Mouse (Mus musculus) kidney, embryonic 16.5 days (tissue): ENCODE measurements around the gene Smoc1. TPM values are rescaled to one million over a fixed set of nuclear protein-coding genes. Genes with fewer than 3 reads are reported as not detected.
A peak's percentile ranks its signal among the peaks of the same experiment; 100 is the strongest.

Source experiments
- ATAC-seq: fragments of 200-750 bp; cut with Nextera tagmentation; 2 replicates; pipeline ENCODE4 v1.8.0; 2017; ENCODE audit warnings: moderate TSS enrichment; ENCODE audit not compliant: low FRiP score, low TSS enrichment
- H3K27ac ChIP-seq: fragments of 300-500 bp; sonication (generic); 2 replicates; pipeline ENCODE4 v1.5.1; 2014; ENCODE audit warnings: low read length
- H3K27me3 ChIP-seq: fragments of 300-500 bp; sonication (generic); 2 replicates; pipeline ENCODE4 v1.6.1; 2014; ENCODE audit warnings: low read length, control low read depth, mixed read lengths; ENCODE audit not compliant: insufficient read depth
- H3K36me3 ChIP-seq: fragments of 300-500 bp; sonication (generic); 2 replicates; pipeline ENCODE4 v1.6.1; 2014; ENCODE audit warnings: low read length, control low read depth, mixed read lengths; ENCODE audit not compliant: insufficient read depth
- H3K4me1 ChIP-seq: fragments of 300-500 bp; sonication (generic); 2 replicates; pipeline ENCODE4 v1.6.1; 2014; ENCODE audit warnings: low read length, control low read depth, mixed read lengths; ENCODE audit not compliant: insufficient read depth
- H3K4me2 ChIP-seq: fragments of 300-500 bp; sonication (generic); replicated peaks from 2 replicates; pipeline ENCODE4 v1.6.1; 2014; ENCODE audit warnings: low read depth, low read length
- H3K4me3 ChIP-seq: fragments of 300-500 bp; sonication (generic); 2 replicates; pipeline ENCODE4 v1.5.1; 2014; ENCODE audit warnings: mild to moderate bottlenecking, low read length
- H3K9ac ChIP-seq: fragments of 300-500 bp; sonication (generic); replicated peaks from 2 replicates; pipeline ENCODE4 v1.6.1; 2014; ENCODE audit warnings: low read length
- H3K9me3 ChIP-seq: fragments of 300-500 bp; sonication (generic); 2 replicates; pipeline ENCODE4 v1.6.1; 2016; ENCODE audit warnings: low read length, control low read depth
- WGBS: fragments of 180-500 bp; shearing (Covaris S2); extraction: QIAGEN DNeasy Blood & Tissue Kit; methylation state at CpG from one replicate; pipeline ENCODE4 v1.1.7; 2014; 5-methylcytosine and 5-hydroxymethylcytosine counted together
- polyA plus RNA-seq: library from polyadenylated mRNA; unstranded; fragments of >200 nt; fragmentation: Nextera tagmentation; extraction: Ambion mirVana; gene quantifications from 2 replicates; pipeline ENCODE4 v1.2.1, GENCODE M21; 2015

The Smoc1 gene
- 1.6 and 2.1 TPM in 2 replicates for polyA plus RNA-seq

GRCm38 (mm10) chr12:81026277-81026994 lies at the start of gene Smoc1:
Gene Smoc1, plus strand, starts transcription at chr12:81026808.
- H3K9ac ChIP-seq: peak within 1 kb of the TSS; percentile 45; the same call in 1 of the 2 replicates
- no peak within 1 kb of the TSS for H3K27ac ChIP-seq
- WGBS: 6% methylated on average over 36 of the region's 42 CpGs
- H3K27me3 ChIP-seq: peaks cover 73% of the 10 kb centered on the region
- ATAC-seq: peak; percentile 86
- no peaks in the 10 kb centered on the region for H3K9me3 ChIP-seq
- H3K36me3 ChIP-seq: no peaks in the 10 kb centered on the region
- H3K4me3 ChIP-seq: peak within 1 kb of the TSS; percentile 57
- H3K4me2 ChIP-seq: peak within 1 kb of the TSS; percentile 91
- H3K4me1 ChIP-seq: peaks cover 15% of the 10 kb centered on the region

DNA sequence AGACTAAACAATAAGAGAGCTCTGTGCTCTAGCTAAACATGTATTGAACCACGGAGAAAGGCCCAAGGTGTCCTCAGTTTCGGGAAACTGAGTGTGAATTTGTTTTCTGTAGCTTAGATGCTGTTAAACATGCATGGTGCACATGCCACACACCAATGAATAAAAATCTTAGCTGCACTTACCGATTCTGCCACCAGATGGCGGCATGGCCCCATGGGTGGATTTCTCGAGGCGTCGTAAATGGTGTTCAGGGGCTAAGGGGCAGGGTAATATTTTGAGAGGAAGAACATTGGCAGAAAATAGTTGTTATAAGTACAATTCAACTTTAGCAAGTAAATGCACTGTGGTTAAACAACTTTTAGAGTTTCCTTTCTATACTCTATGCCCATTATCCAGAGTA lies 44.3 kb upstream of the Smoc1 start:
- no peak overlapping the region for H3K27ac ChIP-seq
- no peaks in the 10 kb centered on the region for H3K4me1 ChIP-seq
- no peaks in the 10 kb centered on the region; the same call in 1 of the 2 replicates for H3K27me3 ChIP-seq
- no peaks in the 10 kb centered on the region for H3K9me3 ChIP-seq
- under 1% methylated on average over 7 of the region's 7 CpGs for WGBS
- H3K4me2 ChIP-seq: no peak overlapping the region
- no peak overlapping the region for H3K4me3 ChIP-seq
- no peaks in the 10 kb centered on the region for H3K36me3 ChIP-seq
- no peak for ATAC-seq
- H3K9ac ChIP-seq: no peak overlapping the region

DNA sequence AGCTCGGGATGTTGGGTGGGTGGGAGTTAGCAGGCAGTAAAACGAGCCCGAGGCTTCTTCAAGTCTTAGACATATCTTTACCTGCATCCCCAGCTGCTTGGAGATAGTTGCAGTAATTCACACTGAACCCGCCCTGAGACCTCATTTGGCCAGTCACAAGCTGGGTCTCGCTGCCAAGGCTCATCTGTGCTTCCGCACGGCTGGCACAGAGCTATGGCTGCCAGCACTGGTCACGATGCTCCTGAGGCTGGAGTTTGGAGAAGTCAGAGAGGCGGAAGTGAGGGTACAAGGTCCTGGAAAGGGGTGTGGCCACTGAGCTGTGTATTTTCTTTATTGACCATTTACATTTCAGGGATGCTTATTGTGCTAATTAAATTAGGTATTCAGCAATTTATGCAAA lies 42.9 kb upstream of the Smoc1 start:
- Histone ChIP-seq H3K4me3 (no peak overlapping the region), H3K27ac (no peak overlapping the region), H3K9me3 (no peaks in the 10 kb centered on the region), H3K9ac (no peak overlapping the region), H3K27me3 (no peaks in the 10 kb centered on the region; the same call in 1 of the 2 replicates), H3K4me2 (no peak overlapping the region), H3K4me1 (no peaks in the 10 kb centered on the region), H3K36me3 (no peaks in the 10 kb centered on the region)
- ATAC-seq: no peak
- WGBS: 65% methylated on average over 9 of the region's 9 CpGs

- WGBS: 77% methylated on average over 4 of the region's 4 CpGs
- ATAC-seq: no peak
These were observed 40.0 kb upstream of the Smoc1 start for GRCm38 (mm10) chr12:80986628-80987027.

DNA sequence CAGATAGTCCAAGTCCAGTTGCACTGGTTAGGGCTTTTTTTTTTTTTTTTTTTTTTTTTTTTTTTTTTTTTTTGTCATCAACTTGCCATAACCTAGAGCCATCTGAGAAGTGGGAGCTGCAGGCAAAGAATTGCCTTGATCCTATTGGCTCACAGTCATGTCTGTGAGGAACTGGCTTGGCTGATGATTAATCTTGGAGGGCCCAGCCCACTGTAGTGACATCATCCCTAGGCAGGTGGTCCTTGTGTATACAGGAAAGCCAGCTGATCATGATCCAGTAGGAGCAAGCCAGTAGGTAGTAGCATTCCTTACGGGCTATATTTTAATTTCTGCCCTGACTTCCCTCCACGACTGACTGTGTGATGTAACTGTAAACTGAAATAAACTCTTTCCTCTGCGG lies 38.3 kb upstream of the Smoc1 start:
- Histone ChIP-seq H3K4me2 (no peak overlapping the region), H3K9me3 (no peaks in the 10 kb centered on the region), H3K27ac (no peak overlapping the region), H3K4me3 (no peak overlapping the region), H3K27me3 (0 out of 2 replicates have a peak, but pooled peaks cover 7% of the 10 kb centered on the region), H3K36me3 (no peaks in the 10 kb centered on the region), H3K9ac (no peak overlapping the region), H3K4me1 (no peaks in the 10 kb centered on the region)
- no peak for ATAC-seq
- WGBS: 82% methylated on average over 3 of the region's 3 CpGs

More at GRCm38 (mm10) chr12:80986628-80987027, 40.0 kb upstream of the Smoc1 start:
- H3K9me3 ChIP-seq: no peaks in the 10 kb centered on the region
- no peak overlapping the region for H3K4me3 ChIP-seq
- H3K9ac ChIP-seq: no peak overlapping the region
- no peak overlapping the region for H3K4me2 ChIP-seq
- no peaks in the 10 kb centered on the region for H3K36me3 ChIP-seq
- no peaks in the 10 kb centered on the region; the same call in 1 of the 2 replicates for H3K27me3 ChIP-seq
- H3K27ac ChIP-seq: no peak overlapping the region
- no peaks in the 10 kb centered on the region for H3K4me1 ChIP-seq

DNA sequence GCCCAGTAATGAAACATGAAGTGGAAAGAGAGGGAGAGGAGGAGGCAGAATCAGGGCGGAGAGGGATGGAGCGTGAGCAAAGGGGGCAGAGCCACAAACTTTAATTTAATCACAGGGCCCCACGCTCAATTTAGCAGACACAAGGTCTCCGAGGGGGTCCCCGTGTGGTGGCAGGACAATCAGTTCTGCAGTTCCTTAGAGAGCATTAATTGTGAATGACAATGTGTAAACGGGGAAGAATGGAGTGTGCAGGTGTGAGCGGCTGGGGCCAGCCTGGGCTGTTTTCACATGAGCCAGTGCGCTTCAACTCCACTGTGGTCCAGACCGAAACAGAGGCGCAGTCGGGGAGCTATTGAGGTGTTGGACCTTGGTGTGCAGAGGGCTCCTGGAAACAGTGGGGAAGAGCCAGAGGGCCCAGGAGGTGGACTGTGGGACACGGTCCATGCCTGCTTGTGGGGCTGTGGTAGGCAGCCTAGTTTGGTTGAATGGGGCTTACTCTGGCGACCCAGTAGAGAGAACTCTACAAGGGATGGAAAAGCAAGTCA lies 35.6 kb upstream of the Smoc1 start:
- H3K9ac ChIP-seq: no peak overlapping the region
- H3K4me1 ChIP-seq: no peaks in the 10 kb centered on the region
- H3K27me3 ChIP-seq: 0 out of 2 replicates have a peak, but pooled peaks cover 7% of the 10 kb centered on the region
- 82% methylated on average over 13 of the region's 13 CpGs for WGBS
- no peak overlapping the region for H3K27ac ChIP-seq
- peaks cover 5% of the 10 kb centered on the region; the same call in 1 of the 2 replicates for H3K9me3 ChIP-seq
- no peak overlapping the region for H3K4me2 ChIP-seq
- H3K36me3 ChIP-seq: no peaks in the 10 kb centered on the region
- no peak for ATAC-seq
- H3K4me3 ChIP-seq: no peak overlapping the region

DNA sequence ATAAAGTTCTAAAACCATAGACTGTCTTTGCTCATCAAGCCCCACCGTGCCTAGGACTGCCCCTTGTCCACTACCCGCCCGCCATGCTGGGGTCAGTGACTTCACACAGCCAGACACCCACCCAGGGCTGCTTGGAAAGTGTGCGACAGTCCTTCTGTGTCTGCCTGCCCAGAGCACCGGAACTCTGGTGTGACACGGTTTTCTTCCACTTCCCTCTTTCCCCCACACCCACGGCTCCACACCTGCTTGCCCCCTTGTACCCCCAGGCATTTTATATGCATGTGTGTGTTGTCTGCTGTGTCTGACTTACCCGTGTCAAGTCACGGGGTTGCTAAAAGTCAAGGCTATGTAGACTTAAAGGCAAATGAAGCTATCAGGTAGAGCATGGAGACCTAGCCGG lies 34.8 kb upstream of the Smoc1 start:
- no peak overlapping the region for H3K27ac ChIP-seq
- H3K4me3 ChIP-seq: no peak overlapping the region
- 84% methylated on average over 10 of the region's 10 CpGs for WGBS
- peaks cover 10% of the 10 kb centered on the region for H3K27me3 ChIP-seq
- peaks cover 6% of the 10 kb centered on the region; the same call in 1 of the 2 replicates for H3K9me3 ChIP-seq
- H3K4me2 ChIP-seq: no peak overlapping the region
- no peak overlapping the region for H3K9ac ChIP-seq
- ATAC-seq: no peak
- H3K36me3 ChIP-seq: no peaks in the 10 kb centered on the region
- no peaks in the 10 kb centered on the region for H3K4me1 ChIP-seq

DNA sequence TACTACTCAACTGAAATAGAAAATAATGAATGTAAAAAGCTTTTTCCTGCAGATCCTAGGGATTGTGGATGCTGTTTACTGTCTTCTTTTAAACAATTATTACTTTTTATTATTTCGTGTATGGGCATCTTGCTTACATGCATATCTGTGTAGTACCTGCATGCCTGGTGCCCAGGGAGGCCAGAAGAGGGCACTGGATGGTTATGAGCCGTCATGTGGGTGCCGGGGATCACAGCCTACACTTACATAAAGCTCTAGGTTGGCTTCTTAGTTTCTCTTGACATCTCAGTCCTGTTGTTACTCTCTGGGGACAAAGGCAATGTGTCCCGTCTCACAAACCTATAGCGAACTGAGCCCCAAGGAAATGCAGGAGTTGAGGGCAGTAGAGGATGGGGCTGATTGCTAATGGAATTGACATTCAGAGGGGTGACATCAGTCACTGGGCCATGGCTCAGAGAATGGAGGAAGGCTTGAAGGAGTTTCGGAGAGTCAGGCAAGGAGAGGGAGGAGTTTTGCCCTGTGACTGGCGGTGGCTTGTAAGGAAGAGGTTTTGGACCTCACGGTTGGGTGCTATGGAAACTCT lies 34.0 kb upstream of the Smoc1 start:
- Histone ChIP-seq H3K4me3 (no peak overlapping the region), H3K4me2 (no peak overlapping the region), H3K27ac (no peak overlapping the region), H3K36me3 (no peaks in the 10 kb centered on the region), H3K9ac (no peak overlapping the region), H3K4me1 (no peaks in the 10 kb centered on the region), H3K9me3 (peaks cover 6% of the 10 kb centered on the region; the same call in 1 of the 2 replicates), H3K27me3 (peaks cover 18% of the 10 kb centered on the region)
- 83% methylated on average over 8 of the region's 8 CpGs for WGBS
- no peak for ATAC-seq

DNA sequence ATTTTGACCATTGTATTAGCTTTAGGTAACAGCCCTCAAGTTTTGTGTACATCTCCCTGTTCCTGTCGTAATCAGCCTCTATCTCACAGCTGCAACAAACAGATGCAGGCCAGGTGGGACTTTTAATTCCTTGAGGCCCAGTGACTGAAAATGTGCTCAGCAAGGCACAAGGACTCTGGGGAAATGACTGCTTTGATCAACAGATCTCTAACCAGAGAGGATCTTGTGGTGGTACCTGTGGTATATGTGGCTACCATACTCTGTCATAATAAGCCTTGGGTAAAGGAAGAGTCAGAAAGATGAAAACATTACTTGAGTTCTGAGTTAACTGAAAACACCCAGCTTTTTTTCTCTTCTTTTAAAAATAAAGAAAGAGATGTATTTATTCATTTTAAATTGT lies 32.8 kb upstream of the Smoc1 start:
- no peak for ATAC-seq
- Histone ChIP-seq H3K9me3 (peaks cover 6% of the 10 kb centered on the region; the same call in 1 of the 2 replicates), H3K4me2 (no peak overlapping the region), H3K4me1 (peaks cover 5% of the 10 kb centered on the region), H3K9ac (no peak overlapping the region), H3K27ac (no peak overlapping the region), H3K4me3 (no peak overlapping the region), H3K27me3 (peaks cover 26% of the 10 kb centered on the region), H3K36me3 (no peaks in the 10 kb centered on the region)
- 86% methylated on average over 1 of the region's 1 CpGs for WGBS

- 93% methylated on average over 4 of the region's 4 CpGs for WGBS
- H3K9ac ChIP-seq: no peak overlapping the region
- peaks cover 42% of the 10 kb centered on the region for H3K27me3 ChIP-seq
- H3K27ac ChIP-seq: no peak overlapping the region
- peaks cover 6% of the 10 kb centered on the region for H3K4me1 ChIP-seq
- no peak for ATAC-seq
- no peaks in the 10 kb centered on the region for H3K36me3 ChIP-seq
- H3K4me2 ChIP-seq: no peak overlapping the region
- H3K4me3 ChIP-seq: no peak overlapping the region
- H3K9me3 ChIP-seq: peaks cover 6% of the 10 kb centered on the region; the same call in 1 of the 2 replicates
These were observed 31.3 kb upstream of the Smoc1 start for GRCm38 (mm10) chr12:80995326-80995725.
